Mouse (Mus musculus) large intestine, adult 2 months (tissue): Measurements from ENCODE around the gene Uqcr11. TPM values are rescaled to one million over a fixed set of nuclear protein-coding genes. Genes with fewer than 3 reads are reported as not detected.

Source experiments
- polyA plus RNA-seq: library from polyadenylated mRNA; depleted of rRNA; stranded (reverse); fragments of >200 nt; gene quantifications from 2 replicates; pipeline ENCODE4 v1.2.3, GENCODE M21; 2012; rRNA removed

Uqcr11 gene
- polyA plus RNA-seq, 1 experiment: 2,475 TPM

Other genes starting within 250 kb of the Uqcr11 start
- gene Cirbp, start 240.8 kb downstream of the Uqcr11 start, polyA plus RNA-seq: 52.6 and 63.1 TPM in 2 replicates
- 15.9 and 18.2 TPM in 2 replicates for gene 1600002K03Rik, start 233.9 kb downstream of the Uqcr11 start, polyA plus RNA-seq
- gene Efna2, start 227.3 kb downstream of the Uqcr11 start, polyA plus RNA-seq: 0.95 and 1.1 TPM in 2 replicates
- gene Mum1, start 180.4 kb downstream of the Uqcr11 start, polyA plus RNA-seq: 24.7 and 28.6 TPM in 2 replicates
- 553 and 570 TPM in 2 replicates for gene Ndufs7, start 157.7 kb downstream of the Uqcr11 start, polyA plus RNA-seq
- gene Gamt, start 145.8 kb downstream of the Uqcr11 start, polyA plus RNA-seq: 9.4 and 10.5 TPM in 2 replicates
- 52.1 and 67.7 TPM in 2 replicates for gene Dazap1, start 145.3 kb downstream of the Uqcr11 start, polyA plus RNA-seq
- gene Rps15, start 114.4 kb downstream of the Uqcr11 start, polyA plus RNA-seq: 1,621 and 1,622 TPM in 2 replicates
- gene Apc2, start 110.9 kb downstream of the Uqcr11 start, polyA plus RNA-seq: 0.41 and 0.45 TPM in 2 replicates
- gene 2310011J03Rik, start 86.3 kb downstream of the Uqcr11 start, polyA plus RNA-seq: 69.0 and 72.5 TPM in 2 replicates
- 8.2 and 15.5 TPM in 2 replicates for gene Pcsk4, start 77.3 kb downstream of the Uqcr11 start, polyA plus RNA-seq
- gene Reep6, start 76.9 kb downstream of the Uqcr11 start, polyA plus RNA-seq: 50.1 and 127 TPM in 2 replicates
- 40.5 and 73.6 TPM in 2 replicates for gene Adamtsl5, start 58.4 kb downstream of the Uqcr11 start, polyA plus RNA-seq
- gene Plk5, start 50.4 kb downstream of the Uqcr11 start, polyA plus RNA-seq: 0.68 and 2.8 TPM in 2 replicates
- gene Mex3d, start 19.2 kb downstream of the Uqcr11 start, polyA plus RNA-seq: 5.7 and 7.6 TPM in 2 replicates
- 104 and 116 TPM in 2 replicates for gene Mbd3, start 7.3 kb downstream of the Uqcr11 start, polyA plus RNA-seq
- gene Tcf3, start 26.8 kb upstream of the Uqcr11 start, polyA plus RNA-seq: 60.2 and 76.9 TPM in 2 replicates
- 0.09 and 0.19 TPM in 2 replicates for gene Onecut3, start 88.0 kb upstream of the Uqcr11 start, polyA plus RNA-seq
- gene Atp8b3, start 132.3 kb upstream of the Uqcr11 start, polyA plus RNA-seq: 0.03 TPM in 1 of 2 replicates, not detected in the other
- gene Rexo1, start 154.7 kb upstream of the Uqcr11 start, polyA plus RNA-seq: 35.4 and 42.4 TPM in 2 replicates
- 12.6 and 12.8 TPM in 2 replicates for gene Klf16, start 170.5 kb upstream of the Uqcr11 start, polyA plus RNA-seq
- 214 and 233 TPM in 2 replicates for gene Abhd17a, start 183.5 kb upstream of the Uqcr11 start, polyA plus RNA-seq
- 129 and 145 TPM in 2 replicates for gene Scamp4, start 196.0 kb upstream of the Uqcr11 start, polyA plus RNA-seq
- gene Adat3, start 196.1 kb upstream of the Uqcr11 start, polyA plus RNA-seq: 11.8 and 14.6 TPM in 2 replicates
- 3.5 and 3.7 TPM in 2 replicates for gene Gm49322, start 199.2 kb upstream of the Uqcr11 start, polyA plus RNA-seq
- gene Csnk1g2, start 216.0 kb upstream of the Uqcr11 start, polyA plus RNA-seq: 184 and 212 TPM in 2 replicates